Mouse (Mus musculus) intestine, embryonic 14.5 days (tissue): ENCODE measurements at regions not wholly inside any gene's neighbourhood (a gene's known extent, or its start where the extent isn't known, plus 50 kb on each side); places are given as distances from the start of the nearest gene placed in this dataset.
"Not testable (repeated sequence)": the region's sequence is repeated elsewhere in the genome, so short reads cannot be mapped to it uniquely, and the experiment has no call there.

Experiments
- ATAC-seq: fragments of 200-750 bp; cut with Nextera tagmentation; replicated peaks from 2 replicates; pipeline ENCODE4 v1.8.0; 2017; ENCODE audit warnings: low read depth, moderate number of reproducible peaks, moderate TSS enrichment, moderate library complexity; ENCODE audit not compliant: low FRiP score, low TSS enrichment
- DNase-seq: peaks from one replicate; pipeline ENCODE4 v3.0.0-alpha.2; 2018; ENCODE audit warnings: low spot score
- H3K27ac ChIP-seq: fragments of 300-500 bp; sonication (generic); 2 replicates; pipeline ENCODE4 v1.5.1; 2014; ENCODE audit warnings: low read depth, mild to moderate bottlenecking, control low read depth
- H3K27me3 ChIP-seq: fragments of 300-500 bp; sonication (generic); replicated peaks from 2 replicates; pipeline ENCODE4 v1.6.1; 2014; ENCODE audit warnings: low read length, control low read depth; ENCODE audit not compliant: control insufficient read depth, insufficient read depth
- H3K36me3 ChIP-seq: fragments of 300-500 bp; sonication (generic); 2 replicates; pipeline ENCODE4 v1.6.1; 2014; ENCODE audit warnings: low read length, control low read depth; ENCODE audit not compliant: control insufficient read depth, insufficient read depth
- H3K4me1 ChIP-seq: fragments of 300-500 bp; sonication (generic); replicated peaks from 2 replicates; pipeline ENCODE4 v1.6.1; 2014; ENCODE audit warnings: low read length, control low read depth, mixed read lengths; ENCODE audit not compliant: control insufficient read depth, insufficient read depth
- H3K4me2 ChIP-seq: fragments of 300-500 bp; sonication (generic); 2 replicates; pipeline ENCODE4 v1.6.1; 2014; ENCODE audit warnings: low read length
- H3K4me3 ChIP-seq: fragments of 300-500 bp; sonication (generic); 2 replicates; pipeline ENCODE4 v1.5.1; 2014; ENCODE audit warnings: low read depth, low read length, control low read depth, mixed read lengths
- H3K9ac ChIP-seq: fragments of 300-500 bp; sonication (generic); 2 replicates; pipeline ENCODE4 v1.6.1; 2014; ENCODE audit warnings: mild to moderate bottlenecking, low read length
- H3K9me3 ChIP-seq: fragments of 300-500 bp; sonication (generic); 2 replicates; pipeline ENCODE4 v1.6.1; 2016; ENCODE audit warnings: low read length, control low read depth; ENCODE audit not compliant: control insufficient read depth
- WGBS: fragments of 180-500 bp; shearing (Covaris S2); extraction: QIAGEN DNeasy Blood & Tissue Kit; methylation state at CpG from one replicate; pipeline ENCODE4 v1.1.7; 2014; 5-methylcytosine and 5-hydroxymethylcytosine counted together

GRCm38 (mm10) chr8:5297190-5297589 is 192.0 kb upstream of the Slc10a2 start:
- no peak overlapping the region for H3K27ac ChIP-seq
- no peaks in the 10 kb centered on the region for H3K9me3 ChIP-seq
- ATAC-seq, result no peak
- no peaks in the 10 kb centered on the region for H3K36me3 ChIP-seq
- DNase-seq, result no peak
- H3K4me3 ChIP-seq, result no peak overlapping the region
- H3K9ac ChIP-seq, result no peak overlapping the region
- no peaks in the 10 kb centered on the region for H3K4me1 ChIP-seq
- H3K4me2 ChIP-seq, result no peak overlapping the region
- no peaks in the 10 kb centered on the region for H3K27me3 ChIP-seq

- Histone ChIP-seq H3K9me3 (no peaks in the 10 kb centered on the region), H3K27ac (no peak overlapping the region), H3K4me1 (no peaks in the 10 kb centered on the region), H3K9ac (no peak overlapping the region), H3K27me3 (no peaks in the 10 kb centered on the region), H3K36me3 (no peaks in the 10 kb centered on the region), H3K4me2 (no peak overlapping the region), H3K4me3 (no peak overlapping the region)
- ATAC-seq, result no peak
- WGBS, result 75% methylated on average over 5 of the region's 5 CpGs
- DNase-seq, result no peak
Observed at GRCm38 (mm10) chr8:5285708-5286161, 180.6 kb upstream of the Slc10a2 start.

GRCm38 (mm10) chr8:5283799-5284198 is 178.6 kb upstream of the Slc10a2 start:
- Histone ChIP-seq H3K9ac (no peak overlapping the region), H3K4me2 (no peak overlapping the region), H3K27ac (no peak overlapping the region), H3K9me3 (no peaks in the 10 kb centered on the region), H3K36me3 (no peaks in the 10 kb centered on the region), H3K27me3 (no peaks in the 10 kb centered on the region), H3K4me3 (no peak overlapping the region), H3K4me1 (no peaks in the 10 kb centered on the region)
- DNase-seq (no peak), ATAC-seq (no peak)

GRCm38 (mm10) chr8:5262316-5262715 is 157.2 kb upstream of the Slc10a2 start:
- WGBS, result 61% methylated on average over 1 of the region's 1 CpGs
- no peaks in the 10 kb centered on the region for H3K27me3 ChIP-seq
- DNase-seq, result no peak
- H3K27ac ChIP-seq, result no peak overlapping the region
- no peak for ATAC-seq
- no peak overlapping the region for H3K9ac ChIP-seq
- no peaks in the 10 kb centered on the region for H3K4me1 ChIP-seq
- no peak overlapping the region for H3K4me2 ChIP-seq
- H3K4me3 ChIP-seq, result no peak overlapping the region
- H3K36me3 ChIP-seq, result no peaks in the 10 kb centered on the region
- no peaks in the 10 kb centered on the region for H3K9me3 ChIP-seq

GRCm38 (mm10) chr8:5241871-5242270 is 136.7 kb upstream of the Slc10a2 start:
- not testable (repeated sequence) for H3K27ac ChIP-seq, H3K4me1 ChIP-seq, H3K4me3 ChIP-seq, H3K4me2 ChIP-seq, H3K9me3 ChIP-seq, ATAC-seq, DNase-seq, H3K27me3 ChIP-seq, H3K36me3 ChIP-seq, H3K9ac ChIP-seq
- 95% methylated on average over 19 of the region's 22 CpGs for whole genome bisulfite sequencing
